Mouse (Mus musculus) sigmoid colon, adult 10 weeks (tissue): ENCODE measurements around the gene Cebpa. TPM values are rescaled to one million over a fixed set of nuclear protein-coding genes. Genes with fewer than 3 reads are reported as not detected.

Source experiments
- polyA plus RNA-seq: library from polyadenylated mRNA; stranded (reverse); fragments of 350-450 nt; fragmentation: Illumina TruSeq; extraction: RNeasy Lipid Tissue Mini Kit (QIAGEN cat#74804); gene quantifications from one replicate; pipeline ENCODE4 v1.2.3, GENCODE M21; 2014; ENCODE audit warnings: low read depth, low replicate concordance

Cebpa gene
- 7.3 TPM for polyA plus RNA-seq

DNA sequence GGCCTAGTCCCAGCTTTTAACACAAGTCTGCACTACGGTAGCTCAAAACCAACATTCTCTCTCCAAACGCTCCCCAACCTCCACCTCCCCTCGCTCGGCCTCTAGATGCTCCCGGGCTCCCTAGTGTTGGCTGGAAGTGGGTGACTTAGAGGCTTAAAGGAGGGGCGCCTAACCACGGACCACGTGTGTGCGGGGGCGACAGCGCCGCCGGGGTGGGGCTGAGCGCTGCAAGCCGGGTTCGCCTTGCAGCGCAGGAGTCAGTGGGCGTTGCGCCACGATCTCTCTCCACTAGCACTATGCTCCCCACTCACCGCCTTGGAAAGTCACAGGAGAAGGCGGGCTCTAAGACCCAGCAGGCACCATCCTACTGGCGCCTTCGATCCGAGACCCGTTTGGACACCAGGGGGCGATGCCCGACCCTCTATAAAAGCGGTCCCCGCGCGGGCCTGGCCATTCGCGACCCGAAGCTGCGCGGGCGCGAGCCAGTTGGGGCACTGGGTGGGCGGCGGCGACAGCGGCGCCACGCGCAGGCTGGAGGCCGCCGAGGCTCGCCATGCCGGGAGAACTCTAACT lies at the start of gene Cebpa:
Cebpa (plus strand) TSS at position 453 of the 573 bp plus-strand sequence.

Other genes starting within 250 kb of the Cebpa start
- 12.0 TPM for gene Pepd, start 206.9 kb upstream of the Cebpa start, polyA plus RNA-seq
- gene Cebpg, start 62.7 kb upstream of the Cebpa start, polyA plus RNA-seq: 159 TPM
- gene Slc7a10, start 67.1 kb downstream of the Cebpa start, polyA plus RNA-seq: 0.28 TPM
- 0.32 TPM for gene Lrp3, start 96.2 kb downstream of the Cebpa start, polyA plus RNA-seq
- gene Gpatch1, start 199.1 kb downstream of the Cebpa start, polyA plus RNA-seq: 8.9 TPM
- gene Rhpn2, start 214.9 kb downstream of the Cebpa start, polyA plus RNA-seq: 117 TPM